Mouse (Mus musculus) ES-Bruce4 (cell line): ENCODE results near the gene Zfp385b.

Source experiments
- CTCF ChIP-seq: IDR thresholded peaks from one replicate; pipeline ENCODE4 v1.8.1; 2011; ENCODE audit warnings: low read depth, low read length
- POLR2A ChIP-seq: IDR thresholded peaks from one replicate; pipeline ENCODE4 v1.8.1; 2011; ENCODE audit warnings: low read length; ENCODE audit not compliant: insufficient read depth

GRCm38 (mm10) chr2:77519341-77519740 is 300.1 kb downstream of the Zfp385b start:
- TF ChIP-seq CTCF (no peak), POLR2A (no peak)
